Mouse (Mus musculus) adrenal gland, postnatal 25 days (tissue): ENCODE data around the gene Naa80. TPM values are rescaled to one million over a fixed set of nuclear protein-coding genes. Genes with fewer than 3 reads are reported as not detected.

Experiments
- DNase-seq: peaks from one replicate; pipeline ENCODE4 v3.0.0; 2021; ENCODE audit warnings: mixed read lengths
- total RNA-seq: library from RNA; stranded (reverse); gene quantifications from 2 replicates; pipeline ENCODE4 v1.2.3, GENCODE M21; 2021

Naa80 gene
- total RNA-seq, 1 experiment from 2014 or later = 21.4 TPM

GRCm38 (mm10) chr9:107596619-107597569 is 18.2 kb downstream of the Naa80 start:
- DNase-seq = no peak

DNA sequence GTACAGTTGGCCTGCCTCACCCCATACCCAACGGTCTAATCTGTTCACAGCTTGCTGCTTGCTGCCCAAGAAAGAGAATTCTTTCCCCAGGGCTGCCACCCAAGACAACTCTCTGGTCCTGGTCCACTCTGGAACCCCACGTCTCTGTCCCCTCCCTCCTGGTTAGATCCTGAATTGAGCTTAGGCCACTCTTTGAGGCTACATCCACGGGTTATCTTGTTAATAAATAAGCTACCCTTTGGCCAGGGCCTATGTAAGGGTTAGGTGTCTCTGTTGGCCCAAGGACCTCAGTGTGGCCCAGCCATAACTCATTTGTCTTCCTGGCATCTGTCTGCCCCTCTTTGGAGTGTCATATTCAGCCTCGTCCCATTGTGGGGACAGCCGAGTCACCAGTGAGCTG is 19.7 kb downstream of the Naa80 start:
- DNase-seq = no peak

- no peak for DNase-seq
Observed at GRCm38 (mm10) chr9:107599433-107599832, 20.7 kb downstream of the Naa80 start.

DNA sequence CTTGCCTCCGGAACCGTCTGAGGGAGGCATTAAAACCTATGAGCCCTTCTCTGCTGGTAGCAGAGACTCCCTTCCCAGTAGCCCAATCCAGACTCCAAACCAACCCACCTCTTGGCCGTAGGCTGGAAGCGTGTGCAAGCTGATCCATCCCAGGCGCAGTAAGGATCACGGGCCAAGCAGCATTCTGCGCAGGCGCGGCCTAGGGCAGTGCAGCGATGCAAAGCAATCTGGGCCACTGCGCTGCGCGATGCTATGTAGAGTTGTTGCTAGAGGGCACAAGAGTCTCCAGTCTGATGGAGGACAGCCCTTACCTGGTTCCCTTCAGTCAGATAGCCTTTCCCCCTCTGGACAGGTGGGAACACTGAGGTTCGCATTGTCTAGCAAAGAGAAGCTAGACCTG is 21.2 kb downstream of the Naa80 start:
- no peak for DNase-seq

GRCm38 (mm10) chr9:107600745-107601144 is 22.1 kb downstream of the Naa80 start:
- no peak for DNase-seq

- no peak for DNase-seq
Observed at GRCm38 (mm10) chr9:107601275-107601674, 22.6 kb downstream of the Naa80 start.

GRCm38 (mm10) chr9:107602068-107602648 is 23.5 kb downstream of the Naa80 start:
- DNase-seq = peak; percentile 94

- DNase-seq = no peak
Observed at GRCm38 (mm10) chr9:107603251-107603650, 24.6 kb downstream of the Naa80 start.

- DNase-seq = peak; percentile 54
Observed at GRCm38 (mm10) chr9:107605041-107605661, 26.5 kb downstream of the Naa80 start.

GRCm38 (mm10) chr9:107606591-107606990 is 27.9 kb downstream of the Naa80 start:
- no peak for DNase-seq

DNA sequence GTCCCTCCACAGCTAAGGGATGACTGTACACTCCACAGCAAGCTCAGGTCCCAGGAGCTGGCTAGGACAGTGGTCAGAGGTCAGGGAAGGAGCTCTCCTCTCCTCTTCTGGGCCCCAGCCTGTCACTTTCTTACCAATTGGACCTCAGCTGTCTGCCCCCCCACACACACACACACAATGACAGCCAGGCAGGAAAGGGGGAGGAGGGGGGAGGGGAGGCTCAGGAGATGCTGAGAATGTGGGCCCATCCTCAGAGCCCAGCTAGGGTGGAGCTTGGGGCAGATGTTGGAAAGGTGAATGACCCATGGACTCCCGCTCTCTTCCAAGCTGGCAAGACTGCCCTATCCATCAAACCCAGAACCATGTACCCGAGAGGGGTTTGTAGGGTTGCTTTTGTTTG is 28.3 kb downstream of the Naa80 start:
- no peak for DNase-seq

GRCm38 (mm10) chr9:107607653-107608245 is 29.1 kb downstream of the Naa80 start:
- DNase-seq = no peak

DNA sequence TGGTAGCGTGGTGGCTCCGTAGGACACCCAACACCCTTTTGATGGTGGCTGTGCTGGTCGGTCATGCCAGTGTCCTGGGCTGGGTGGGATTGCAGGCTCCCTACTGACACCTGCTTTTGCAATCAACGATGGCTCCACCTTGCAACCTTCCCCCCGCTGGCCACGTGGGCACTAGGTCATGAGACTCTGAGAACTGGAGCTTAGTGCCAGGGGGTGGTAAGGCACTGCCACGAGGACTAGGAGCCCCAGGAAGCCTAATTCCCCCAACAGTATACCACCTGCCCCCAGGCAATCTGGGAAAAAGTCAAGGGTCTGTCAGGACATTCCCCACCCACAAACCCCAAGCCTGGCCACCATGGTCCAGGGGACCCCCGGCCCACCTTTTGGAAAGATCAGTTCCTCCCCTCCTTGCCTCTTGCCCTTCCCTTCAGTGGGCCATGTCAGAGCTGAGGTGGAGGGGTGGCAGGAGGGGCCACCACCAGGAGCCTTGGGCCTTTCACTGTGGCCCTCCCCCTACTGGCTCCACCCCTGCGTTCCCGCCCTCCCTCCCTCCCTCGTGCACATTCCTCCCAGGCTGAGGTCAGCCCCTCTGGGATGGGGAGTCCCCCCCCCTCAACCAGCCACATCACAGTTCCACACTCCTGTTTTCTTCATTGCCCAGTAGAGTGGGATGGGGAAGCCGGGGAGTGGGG is 30.2 kb downstream of the Naa80 start, which contains the start of gene Sema3b:
Gene Sema3b, minus strand, starts transcription at position 489 of the 692 bp plus-strand sequence.
- no peak for DNase-seq

DNA sequence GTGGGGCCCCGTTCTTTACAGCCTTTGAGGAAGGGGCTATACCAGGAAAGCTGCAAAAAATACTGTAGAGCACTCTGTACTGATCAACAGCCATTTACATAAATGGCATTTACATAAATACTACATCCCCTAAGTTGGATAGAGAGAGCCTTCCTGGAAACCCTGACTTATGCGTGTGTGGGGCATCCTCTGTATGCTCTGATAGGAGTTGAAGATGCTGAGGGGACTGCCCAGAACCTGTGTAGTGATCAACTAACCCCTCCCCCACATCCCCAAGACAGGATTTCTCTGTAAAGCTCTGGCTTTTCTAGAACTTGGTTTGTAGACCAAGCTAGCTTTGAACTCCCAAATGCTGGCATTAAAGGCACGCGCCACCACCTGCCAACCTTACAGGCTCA is 30.7 kb downstream of the Naa80 start:
- DNase-seq = no peak

GRCm38 (mm10) chr9:107611456-107612190 is 32.9 kb downstream of the Naa80 start:
- DNase-seq = no peak

- peak; percentile 100 for DNase-seq
Observed at GRCm38 (mm10) chr9:107612191-107612944, 33.7 kb downstream of the Naa80 start.

DNA sequence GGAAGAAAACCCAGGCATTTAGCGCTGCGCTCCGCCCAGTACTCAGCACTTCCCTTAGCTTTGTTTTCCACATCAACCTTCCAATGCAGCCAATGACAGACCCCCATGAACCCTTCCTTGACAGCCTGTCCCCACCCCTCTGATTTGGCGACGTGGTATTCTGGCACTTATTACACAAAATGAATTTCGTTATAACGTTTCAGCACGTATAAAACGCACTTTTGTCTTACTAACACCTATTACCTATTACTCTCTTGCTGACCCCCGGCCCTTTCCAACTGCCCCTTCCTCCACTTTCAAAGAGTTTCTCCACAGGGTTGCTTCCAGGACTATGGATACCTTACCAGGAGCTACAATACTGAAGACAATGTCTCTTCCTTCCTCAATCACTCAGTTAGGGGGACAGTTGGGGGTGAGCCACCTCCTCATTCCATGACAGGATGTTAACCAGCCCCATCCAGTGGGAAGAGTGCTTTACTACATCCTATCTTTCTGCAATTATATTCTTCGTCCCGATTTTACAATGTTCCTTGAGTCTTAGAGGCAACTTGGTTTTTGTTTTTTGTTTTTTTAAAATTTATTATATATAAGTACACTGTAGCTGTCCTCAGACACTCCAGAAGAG is 34.4 kb downstream of the Naa80 start:
- DNase-seq = no peak

DNA sequence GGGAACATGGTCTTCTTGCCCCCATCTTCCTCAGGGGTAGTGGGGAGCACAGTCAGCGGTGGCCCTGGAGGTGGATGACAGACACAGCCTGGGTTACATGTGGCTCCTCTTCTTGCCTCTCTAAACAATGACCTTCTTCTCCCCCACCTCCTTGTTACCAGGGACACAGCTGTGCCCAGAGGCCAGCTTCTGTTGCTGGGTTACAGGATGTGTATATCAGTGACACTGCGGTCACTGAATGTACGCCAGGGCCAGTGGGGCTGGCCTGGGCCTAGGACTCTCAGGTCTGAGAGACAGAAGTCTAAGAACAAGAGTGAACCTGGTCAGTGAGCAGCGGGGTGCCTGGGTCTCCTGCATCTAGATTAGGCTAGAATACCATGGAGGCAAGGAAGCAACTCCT is 36.3 kb downstream of the Naa80 start:
- no peak for DNase-seq

GRCm38 (mm10) chr9:107617461-107617860 is 38.8 kb downstream of the Naa80 start:
- no peak for DNase-seq

DNA sequence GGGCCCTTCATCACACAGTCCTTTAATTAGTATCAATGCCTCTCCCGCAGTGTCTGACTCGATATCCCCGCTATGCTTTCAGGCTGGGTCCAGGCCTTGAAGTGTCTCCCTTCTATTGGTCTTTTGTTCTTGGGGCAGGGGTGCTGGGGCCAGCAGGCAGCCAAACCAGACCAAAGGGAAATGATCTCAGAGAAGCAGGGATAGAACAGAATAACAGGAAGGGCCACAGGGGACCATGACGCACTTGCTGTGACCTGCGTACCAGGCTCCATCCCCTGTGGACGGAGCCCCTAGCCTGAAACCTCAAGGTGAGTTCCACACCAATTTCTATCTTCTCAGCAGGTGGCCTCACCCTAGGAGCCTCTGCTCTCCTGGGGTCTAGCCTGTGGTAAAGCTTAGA is 39.4 kb downstream of the Naa80 start:
- DNase-seq = no peak
